Mouse (Mus musculus): ENCODE data around the gene Trmt10c. TPM values are rescaled to one million over a fixed set of nuclear protein-coding genes. Genes with fewer than 3 reads are reported as not detected.
"Not testable (repeated sequence)": the region's sequence is repeated elsewhere in the genome, so short reads cannot be mapped to it uniquely, and the experiment has no call there.

Trmt10c gene
- polyA plus RNA-seq (2012; rRNA removed) = 2.1 and 2.4 TPM in 2 replicates

DNA sequence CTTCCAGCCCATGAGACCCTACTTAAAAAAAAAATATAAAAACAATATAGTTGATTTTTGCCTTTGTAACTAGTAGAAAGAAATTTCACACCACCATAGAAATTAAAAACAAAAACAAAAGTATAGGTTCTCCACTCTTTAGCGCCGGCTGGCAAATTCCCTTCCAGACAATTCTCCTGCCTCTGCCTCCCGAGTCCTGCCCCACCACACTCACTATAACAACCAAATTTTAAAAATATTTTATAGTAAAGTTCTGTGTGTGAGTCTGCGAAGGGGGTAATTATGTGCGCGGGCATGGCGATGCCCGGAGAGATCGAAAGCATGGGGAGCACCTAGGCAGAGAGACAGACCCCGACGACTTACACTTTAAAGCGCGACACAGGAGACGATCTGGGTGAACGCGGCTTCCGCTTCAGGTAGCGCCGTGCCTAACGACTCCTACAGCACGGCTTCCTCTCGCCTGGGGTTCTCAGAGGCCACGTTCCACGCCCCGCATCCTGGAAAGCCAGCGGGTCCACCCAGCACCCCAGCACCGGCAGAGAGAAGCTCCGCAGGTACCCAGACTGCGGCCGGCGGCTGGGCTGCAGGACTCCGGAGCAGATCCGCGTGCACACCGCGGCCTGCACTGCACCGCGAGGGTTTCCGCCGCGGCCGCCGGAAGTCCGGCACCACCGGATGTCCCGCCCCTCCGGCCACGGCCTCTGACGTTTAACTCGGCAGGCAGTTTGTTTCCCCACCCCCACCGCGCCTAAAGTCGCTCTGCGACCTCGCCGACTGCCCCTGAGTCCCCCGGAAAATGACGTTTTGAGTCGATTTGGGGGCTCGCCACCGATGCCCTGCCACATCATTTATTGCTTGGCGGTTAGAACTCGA lies at the start of gene Trmt10c:
Trmt10c (minus strand) TSS at position 682 of the 873 bp plus-strand sequence.
- DNase-seq (ENCODE audit: low read depth, low spot score) = no peak
- WGBS = under 1% methylated on average over 63 of the region's 63 CpGs

GRCm38 (mm10) chr16:56086336-56086735 lies 48.7 kb upstream of the Trmt10c start:
- WGBS = 96% methylated on average over 2 of the region's 2 CpGs
- DNase-seq (ENCODE audit: low read depth, low spot score) = no peak

- WGBS = 78% methylated on average over 4 of the region's 4 CpGs
- DNase-seq (ENCODE audit: low read depth, low spot score) = no peak
These were observed 44.1 kb upstream of the Trmt10c start for GRCm38 (mm10) chr16:56081691-56082090.

- WGBS = 96% methylated on average over 1 of the region's 1 CpGs
- DNase-seq (ENCODE audit: low read depth, low spot score) = no peak
These were observed 41.8 kb upstream of the Trmt10c start for GRCm38 (mm10) chr16:56079419-56079818.

- no peak for DNase-seq (ENCODE audit: low read depth, low spot score)
- 5% methylated on average over 11 of the region's 11 CpGs for WGBS
These were observed 38.7 kb upstream of the Trmt10c start for GRCm38 (mm10) chr16:56076121-56076869.

GRCm38 (mm10) chr16:56075222-56076111 lies 37.8 kb upstream of the Trmt10c start:
- DNase-seq (ENCODE audit: low read depth, low spot score) = peak; percentile 51
- under 1% methylated on average over 56 of the region's 66 CpGs for WGBS

DNA sequence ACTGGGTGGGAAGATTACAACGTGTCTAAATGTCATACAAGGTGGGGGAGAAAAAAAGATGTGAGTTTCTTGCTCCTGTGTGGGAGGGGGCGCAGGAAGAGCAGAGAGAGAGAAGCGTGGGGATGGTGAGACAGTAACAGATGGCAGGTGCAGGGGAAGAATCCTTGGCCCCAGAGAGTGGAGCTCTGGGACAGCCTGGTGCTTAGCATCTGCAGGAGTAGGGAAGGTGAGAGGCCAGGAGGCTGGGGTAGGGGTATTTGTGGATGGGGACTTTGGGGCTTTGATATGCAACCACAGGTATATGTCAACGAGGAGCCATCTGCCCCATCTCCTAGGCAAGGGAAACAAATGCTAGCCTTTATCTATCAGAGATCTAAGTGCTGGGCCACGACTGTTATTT lies 36.9 kb upstream of the Trmt10c start:
- 79% methylated on average over 5 of the region's 5 CpGs for WGBS

DNA sequence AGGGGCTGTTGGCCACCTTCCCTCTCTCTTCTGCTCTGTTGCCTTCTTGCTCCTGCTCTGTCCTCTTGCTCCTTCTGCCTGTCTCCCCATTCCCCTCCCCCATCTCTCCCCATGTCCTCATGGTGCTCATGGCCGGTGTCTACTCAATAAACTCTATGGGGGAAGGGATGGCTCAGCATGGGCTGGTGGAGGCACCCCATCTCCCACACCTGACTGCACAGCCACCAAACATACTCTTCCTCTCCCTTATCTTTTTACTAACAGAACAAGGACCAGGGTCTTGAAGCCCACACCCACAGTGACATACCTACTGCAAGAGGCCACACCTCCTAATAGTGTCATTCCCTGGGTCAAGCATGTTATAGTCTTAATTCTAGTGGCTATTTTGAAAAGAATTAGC lies 36.5 kb upstream of the Trmt10c start:
- 79% methylated on average over 1 of the region's 1 CpGs for WGBS
- no peak for DNase-seq (ENCODE audit: low read depth, low spot score)

More for the DNA sequence above, 36.9 kb upstream of the Trmt10c start:
- no peak for DNase-seq (ENCODE audit: low read depth, low spot score)

GRCm38 (mm10) chr16:56073150-56073549 lies 35.5 kb upstream of the Trmt10c start:
- WGBS = 95% methylated on average over 6 of the region's 6 CpGs
- DNase-seq (ENCODE audit: low read depth, low spot score) = not testable (repeated sequence)

DNA sequence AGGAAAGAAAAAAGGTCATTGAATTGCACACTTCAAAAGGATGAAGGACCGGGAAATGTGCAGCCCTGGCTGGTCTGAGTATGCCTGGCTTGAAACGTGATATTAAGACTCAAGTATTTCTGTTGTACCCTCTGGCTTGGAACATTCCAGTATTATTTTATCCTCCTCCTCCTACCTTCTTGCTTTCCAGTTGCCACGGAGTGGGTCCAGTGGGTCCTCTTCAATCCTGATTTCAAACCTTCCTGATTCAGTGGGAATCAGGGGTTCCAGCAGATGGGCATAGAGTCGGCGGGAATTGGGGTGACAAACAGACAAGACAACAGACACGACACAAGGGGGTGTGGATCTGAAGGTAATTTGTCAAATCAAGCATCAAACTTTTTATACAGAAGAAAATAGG lies 34.9 kb upstream of the Trmt10c start:
- DNase-seq (ENCODE audit: low read depth, low spot score) = no peak
- WGBS = 78% methylated on average over 6 of the region's 6 CpGs

GRCm38 (mm10) chr16:56071317-56072232 lies 34.0 kb upstream of the Trmt10c start:
- 33% methylated on average over 5 of the region's 5 CpGs for WGBS
- no peak for DNase-seq (ENCODE audit: low read depth, low spot score)

DNA sequence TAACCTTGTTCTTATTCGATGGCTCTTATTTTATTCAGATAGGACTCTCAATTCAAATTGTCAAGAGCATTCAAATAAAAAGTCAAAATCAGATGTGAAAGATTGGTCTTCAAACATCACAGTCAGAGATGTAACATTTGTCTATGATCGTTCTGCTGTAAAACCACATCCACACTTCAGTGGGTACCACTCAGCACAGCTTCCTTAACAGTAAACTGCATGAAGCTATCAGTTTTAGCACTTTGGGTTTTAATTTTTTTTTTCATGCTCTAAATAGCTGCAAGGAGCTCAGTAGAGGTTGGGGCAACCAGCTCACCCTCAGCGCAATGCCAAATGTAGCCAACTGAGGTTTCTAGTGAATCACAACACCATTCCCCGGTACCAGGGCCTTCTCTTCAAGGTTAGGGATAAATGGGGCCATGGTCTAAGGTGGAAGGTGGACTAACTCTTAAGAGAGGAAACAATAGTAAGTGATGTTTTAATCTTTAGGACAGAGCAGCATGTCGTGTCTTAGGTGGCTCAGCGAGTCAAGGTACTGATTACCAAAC lies 31.0 kb upstream of the Trmt10c start:
- whole genome bisulfite sequencing = 86% methylated on average over 6 of the region's 6 CpGs
- DNase-seq (ENCODE audit: low read depth, low spot score) = no peak

DNA sequence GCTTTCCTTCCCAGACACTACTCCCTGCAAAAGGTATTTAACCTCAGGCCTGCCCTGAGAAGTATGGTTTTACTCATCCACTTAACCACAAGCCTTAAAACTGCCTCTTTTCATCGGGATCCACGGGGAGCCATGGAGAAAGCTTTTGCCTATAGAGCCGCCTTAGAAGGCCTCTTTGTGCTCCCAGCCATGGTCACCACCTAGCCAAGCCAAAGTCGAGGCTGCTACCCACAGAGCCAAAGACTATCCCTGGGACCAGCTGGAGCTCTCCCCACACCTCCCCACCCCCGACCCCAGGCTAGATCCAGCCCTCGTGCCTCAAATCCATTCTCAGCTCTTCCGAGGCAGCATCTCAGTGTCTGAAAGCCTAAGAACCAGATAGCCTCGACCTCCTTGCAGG lies 28.5 kb upstream of the Trmt10c start:
- no peak for DNase-seq (ENCODE audit: low read depth, low spot score)
- 56% methylated on average over 8 of the region's 8 CpGs for WGBS

DNA sequence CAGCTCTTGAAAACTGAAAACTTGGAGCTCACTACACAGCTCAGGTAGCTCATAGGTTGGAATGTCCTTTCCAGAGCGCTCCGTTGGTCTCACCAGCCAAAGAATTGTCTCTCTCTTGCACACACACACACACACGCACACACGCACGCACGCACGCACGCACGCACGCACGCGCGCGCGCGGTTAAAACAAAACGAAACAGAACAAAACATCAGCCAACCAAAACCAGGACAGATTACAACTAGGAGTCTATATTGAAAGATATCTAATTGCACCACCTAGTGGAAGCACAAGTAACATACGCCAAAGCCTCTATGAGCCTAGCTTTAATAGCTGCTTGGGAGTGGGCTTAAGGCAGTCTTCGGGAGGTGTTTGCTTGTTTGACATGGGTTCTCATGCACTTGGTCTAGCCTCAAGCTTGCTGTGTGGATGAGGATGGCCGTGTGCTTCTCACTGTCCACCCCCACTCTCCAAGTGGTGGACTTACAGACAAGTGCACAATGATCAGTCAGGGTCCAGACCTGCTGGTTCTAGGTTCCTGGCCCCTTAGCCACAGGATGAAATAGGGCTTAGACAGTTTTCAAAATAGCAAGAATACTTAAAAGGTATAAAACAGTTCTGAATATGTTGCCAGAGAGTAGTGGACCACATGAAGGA lies 26.8 kb upstream of the Trmt10c start:
- WGBS = 1% methylated on average over 20 of the region's 20 CpGs

GRCm38 (mm10) chr16:56062981-56063380 lies 25.4 kb upstream of the Trmt10c start:
- WGBS = 63% methylated on average over 11 of the region's 11 CpGs
- no peak for DNase-seq (ENCODE audit: low read depth, low spot score)

More for the DNA sequence above, 26.8 kb upstream of the Trmt10c start:
- peak; percentile 35 for DNase-seq (ENCODE audit: low read depth, low spot score)

- DNase-seq (ENCODE audit: low read depth, low spot score) = no peak
- 71% methylated on average over 7 of the region's 7 CpGs for WGBS
These were observed 24.5 kb upstream of the Trmt10c start for GRCm38 (mm10) chr16:56061995-56062594.

- DNase-seq (ENCODE audit: low read depth, low spot score) = no peak
- 73% methylated on average over 10 of the region's 10 CpGs for WGBS
These were observed 20.5 kb upstream of the Trmt10c start for GRCm38 (mm10) chr16:56058151-56058550.
